Mouse (Mus musculus): ENCODE measurements around the gene Tmem45b. TPM values are rescaled to one million over a fixed set of nuclear protein-coding genes. Genes with fewer than 3 reads are reported as not detected.

The Tmem45b gene
- polyA plus RNA-seq (2012): not detected in 2 replicates

DNA sequence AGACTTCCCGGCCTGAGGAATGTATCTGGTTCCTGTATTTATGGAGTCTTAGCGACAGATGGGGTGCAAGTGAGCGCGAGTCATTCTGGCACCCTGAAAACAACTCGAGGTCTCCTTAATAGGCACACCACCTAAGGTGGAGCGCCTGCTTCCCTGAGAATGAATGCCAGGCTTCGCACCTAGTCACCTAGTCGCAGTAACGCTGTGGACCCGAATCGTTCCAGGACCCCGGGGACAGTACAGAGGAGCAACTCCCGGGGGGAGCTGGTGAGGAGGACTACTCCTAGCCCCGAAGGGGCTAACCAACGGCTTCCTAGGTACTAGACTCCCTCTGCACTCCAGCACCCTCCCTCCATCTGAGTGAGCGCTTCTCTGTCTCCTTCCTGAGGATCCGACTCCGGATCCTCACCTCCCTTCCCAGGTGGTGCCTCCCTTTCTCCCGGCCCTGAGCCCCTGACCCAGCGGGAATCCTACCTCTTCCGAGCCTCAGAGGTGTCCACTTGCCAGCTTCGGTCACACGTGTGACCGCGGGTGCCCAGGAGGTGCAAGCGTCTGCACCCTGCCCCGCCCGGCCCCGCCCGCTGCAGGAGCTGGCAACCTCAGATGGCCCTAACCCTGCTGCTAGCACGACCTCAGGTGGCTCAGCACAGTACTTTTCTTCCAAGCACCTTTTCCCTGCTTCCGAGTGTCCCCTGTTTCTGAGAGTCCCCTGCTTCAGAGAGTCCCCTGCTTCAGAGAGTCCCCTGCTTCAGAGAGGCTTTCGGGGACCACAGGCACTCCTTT lies at the start of gene Tmem45b:
Gene Tmem45b (minus strand): TSS at position 771 of the 783 bp plus-strand sequence.
- TF ChIP-seq GATA1 (IDR thresholded peaks at IDR 0.05; ENCODE audit: low read length): no peak

DNA sequence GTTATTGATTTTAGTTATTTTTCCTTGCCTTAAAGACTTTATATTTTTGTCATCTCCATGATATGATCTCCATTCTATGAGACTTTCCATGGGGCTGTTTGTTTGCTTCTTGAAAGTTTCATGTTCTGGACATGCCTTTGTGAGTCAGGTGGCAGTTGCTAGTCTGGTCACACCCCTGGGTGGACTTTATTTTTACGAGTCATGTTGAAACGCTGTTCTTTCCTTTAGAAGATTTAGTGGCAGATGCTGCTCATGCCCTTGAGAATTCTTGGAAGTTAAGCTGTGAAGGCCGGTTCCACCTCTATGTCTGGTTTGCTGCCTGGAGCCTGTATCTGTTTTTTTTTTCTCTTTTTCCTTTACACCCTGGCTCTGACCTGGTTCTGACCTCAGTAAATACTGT lies 43.9 kb upstream of the Tmem45b start:
- no peak for TF ChIP-seq GATA1 (IDR thresholded peaks at IDR 0.05; ENCODE audit: low read length)

DNA sequence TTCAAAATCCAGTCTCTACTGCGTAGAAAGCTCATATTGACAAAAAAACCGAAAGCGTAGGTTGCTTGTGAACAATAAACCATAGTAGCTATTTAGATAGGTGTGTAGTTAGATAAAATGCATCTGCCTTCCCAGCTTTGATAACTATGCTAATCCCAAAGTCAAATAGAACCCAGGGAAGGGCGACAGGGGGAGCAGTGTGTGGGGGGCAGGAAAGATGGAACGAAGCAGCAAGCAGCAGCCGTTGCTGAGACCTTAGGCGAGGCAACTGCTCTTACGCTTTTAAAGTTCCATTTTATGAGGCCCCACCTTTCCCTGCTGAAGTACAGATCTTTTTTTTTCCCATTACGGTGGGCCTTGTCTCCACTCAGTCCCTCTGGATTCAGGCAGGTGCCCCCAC lies 1.1 kb downstream of the Tmem45b start:
- TF ChIP-seq GATA1 (IDR thresholded peaks at IDR 0.05; ENCODE audit: low read length): no peak

DNA sequence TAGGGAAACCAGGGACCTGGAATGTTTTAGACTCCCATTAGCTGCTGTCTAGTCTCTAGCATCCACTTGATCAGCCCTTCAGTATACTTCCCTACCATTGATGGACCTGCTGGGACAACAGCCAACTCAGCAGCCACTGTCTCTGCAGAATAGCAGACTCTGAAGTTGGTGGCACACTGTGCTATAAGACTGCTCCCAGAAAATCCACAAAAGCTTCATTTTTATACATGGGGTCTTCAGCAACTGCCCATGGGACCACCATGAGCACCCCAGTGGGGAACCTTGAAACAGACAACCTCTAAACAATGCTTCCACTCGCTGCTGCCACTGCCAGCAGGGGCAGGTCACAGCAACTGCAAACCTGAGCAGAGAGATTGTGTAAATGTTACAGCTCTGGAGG lies 9.9 kb downstream of the Tmem45b start:
- TF ChIP-seq GATA1 (IDR thresholded peaks at IDR 0.05; ENCODE audit: low read length): no peak

DNA sequence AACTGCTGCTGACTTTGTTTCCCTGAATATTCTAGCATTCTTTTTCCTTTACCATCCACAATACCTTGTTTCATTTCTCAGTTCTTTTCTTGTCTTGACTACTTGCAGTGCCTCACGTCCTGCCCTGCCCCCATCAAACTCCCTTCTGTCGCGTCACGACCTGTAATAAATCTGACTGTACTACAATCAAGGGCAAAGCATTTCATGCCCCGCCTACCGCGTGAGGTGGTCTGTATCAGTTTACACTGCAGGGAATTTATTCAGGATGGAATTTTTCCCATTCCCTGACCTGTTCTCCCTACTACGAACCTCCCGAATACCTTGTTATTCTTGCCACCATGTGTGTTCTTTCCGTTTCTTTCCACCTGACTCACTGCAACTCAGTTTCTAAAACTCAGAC lies 12.1 kb downstream of the Tmem45b start:
- no peak for TF ChIP-seq GATA1 (IDR thresholded peaks at IDR 0.05; ENCODE audit: low read length)

DNA sequence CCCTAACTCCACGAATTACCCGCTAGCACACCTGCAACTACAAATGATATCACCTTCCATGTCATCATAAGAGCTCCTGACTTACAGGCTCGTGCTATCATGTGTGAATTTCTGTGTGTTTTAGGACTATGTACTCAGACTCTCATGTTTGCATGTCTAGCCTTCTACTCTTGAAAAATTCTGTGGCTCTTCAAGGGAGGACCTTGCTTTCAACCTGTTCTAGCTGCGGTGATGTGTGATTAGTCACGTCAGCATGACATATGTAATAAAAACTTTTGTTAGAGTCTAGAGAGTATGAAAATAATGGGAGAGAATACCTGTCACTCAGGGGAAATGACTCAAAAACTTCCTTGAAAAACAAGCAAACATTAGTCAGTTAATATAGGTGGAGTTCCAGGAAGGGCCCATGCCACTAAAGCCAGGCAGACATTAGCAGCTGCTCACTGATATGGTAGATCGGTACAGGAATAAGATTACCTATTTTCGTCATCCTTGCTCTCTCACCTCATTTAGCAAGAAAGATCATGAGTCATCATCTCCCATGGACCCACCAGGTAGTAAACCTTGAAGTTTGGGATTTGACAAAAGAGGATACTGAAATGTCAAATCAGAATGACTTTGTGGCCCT lies 15.0 kb downstream of the Tmem45b start:
- TF ChIP-seq GATA1 (IDR thresholded peaks at IDR 0.05; ENCODE audit: low read length): no peak

DNA sequence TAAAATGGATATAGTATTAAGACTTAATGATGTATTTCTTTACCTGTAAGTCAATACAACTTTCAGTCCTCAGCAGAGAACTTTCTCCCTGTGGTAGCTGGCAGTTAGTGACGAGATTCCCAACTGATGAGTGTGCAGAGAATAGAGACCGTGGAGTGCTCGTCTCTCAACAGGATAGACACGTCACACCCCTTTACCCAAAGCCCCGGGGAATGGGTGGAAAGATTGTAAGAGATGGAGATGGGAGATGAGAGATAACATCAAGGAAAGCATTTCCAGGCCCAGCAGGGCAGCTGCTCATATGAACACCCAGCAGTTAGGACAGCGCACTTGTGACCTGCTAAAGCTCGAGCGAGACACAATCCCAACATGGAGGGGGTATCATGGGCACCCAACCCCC lies 20.0 kb downstream of the Tmem45b start:
- no peak for TF ChIP-seq GATA1 (IDR thresholded peaks at IDR 0.05; ENCODE audit: low read length)

DNA sequence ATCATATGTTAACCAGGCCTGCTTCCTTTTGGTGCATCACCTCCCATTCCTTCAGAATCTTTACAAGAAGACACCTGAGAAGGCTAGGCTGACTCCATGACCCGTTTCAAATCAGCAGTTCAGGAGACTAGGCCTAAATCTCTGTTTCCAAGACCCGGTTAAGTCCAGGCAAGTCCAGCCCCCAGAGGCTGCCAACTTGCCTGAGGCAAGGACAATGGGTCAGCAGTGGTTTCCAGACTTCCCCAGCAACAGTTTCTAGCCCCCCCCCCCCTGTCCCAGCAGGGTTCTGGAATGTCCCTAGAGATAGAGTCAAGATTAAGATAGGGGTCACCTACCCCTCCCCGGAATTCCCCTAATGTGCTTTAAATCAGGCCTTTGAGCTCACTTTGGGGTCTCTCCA lies 22.8 kb downstream of the Tmem45b start:
- TF ChIP-seq GATA1 (IDR thresholded peaks at IDR 0.05; ENCODE audit: low read length): no peak

DNA sequence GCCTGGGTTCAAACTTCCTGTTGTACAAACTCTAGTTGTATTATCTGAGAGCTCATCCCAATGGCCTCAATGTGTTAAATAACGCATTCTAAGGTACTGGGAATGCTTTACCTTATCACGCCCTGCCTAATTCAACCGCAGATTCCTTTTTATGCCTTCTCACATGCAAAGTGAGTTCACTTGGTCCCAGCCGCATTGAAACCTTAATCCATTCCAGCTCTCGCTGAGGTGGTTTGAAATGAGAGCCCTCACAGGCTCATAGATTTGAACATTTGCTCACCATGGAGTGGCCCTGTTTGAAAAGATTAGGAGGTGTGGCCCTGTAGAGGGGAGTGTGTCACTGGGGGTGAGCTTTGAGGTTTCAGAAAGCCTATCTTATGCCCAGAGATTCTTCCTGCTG lies 23.9 kb downstream of the Tmem45b start:
- no peak for TF ChIP-seq GATA1 (IDR thresholded peaks at IDR 0.05; ENCODE audit: low read length)

DNA sequence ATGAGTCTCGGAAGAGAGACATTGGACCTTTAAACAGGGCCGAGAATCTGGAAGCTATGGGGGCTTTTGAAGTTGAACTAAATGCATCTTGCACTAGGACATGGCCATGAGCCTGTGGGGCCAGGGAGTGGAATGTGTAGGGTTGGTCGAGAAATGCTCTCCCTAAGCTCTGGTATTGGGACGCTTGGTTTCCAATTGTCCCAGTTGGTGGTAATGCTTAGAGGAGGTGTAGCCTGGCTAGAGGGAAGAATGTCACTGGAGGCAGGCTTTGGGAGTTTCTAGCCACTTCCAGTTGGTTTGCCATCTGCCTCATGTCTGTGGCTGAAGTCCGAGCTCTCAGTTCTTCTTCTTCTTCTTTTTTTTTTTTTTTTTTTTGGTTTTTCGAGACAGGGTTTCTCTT lies 24.9 kb downstream of the Tmem45b start:
- no peak for TF ChIP-seq GATA1 (IDR thresholded peaks at IDR 0.05; ENCODE audit: low read length)

DNA sequence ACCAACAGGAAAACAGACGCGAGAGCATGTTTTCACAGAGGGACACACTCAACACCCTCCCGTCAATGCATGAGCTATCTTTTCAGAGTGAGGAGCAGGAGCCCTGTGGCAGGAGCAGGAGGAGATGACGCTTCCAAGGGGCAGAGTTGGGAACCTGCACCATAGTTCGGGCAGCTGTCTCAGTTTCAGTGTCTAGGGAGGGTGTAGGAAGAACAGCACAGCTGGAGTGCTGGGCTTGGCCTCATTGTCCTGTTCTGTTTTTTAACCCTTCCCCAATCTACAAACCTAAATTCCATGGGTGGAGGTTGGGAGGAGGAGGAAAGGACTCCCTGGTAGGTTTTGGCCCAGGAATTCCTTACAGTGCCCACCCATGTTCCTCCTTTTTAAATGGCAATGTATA lies 25.4 kb downstream of the Tmem45b start:
- no peak for TF ChIP-seq GATA1 (IDR thresholded peaks at IDR 0.05; ENCODE audit: low read length)

DNA sequence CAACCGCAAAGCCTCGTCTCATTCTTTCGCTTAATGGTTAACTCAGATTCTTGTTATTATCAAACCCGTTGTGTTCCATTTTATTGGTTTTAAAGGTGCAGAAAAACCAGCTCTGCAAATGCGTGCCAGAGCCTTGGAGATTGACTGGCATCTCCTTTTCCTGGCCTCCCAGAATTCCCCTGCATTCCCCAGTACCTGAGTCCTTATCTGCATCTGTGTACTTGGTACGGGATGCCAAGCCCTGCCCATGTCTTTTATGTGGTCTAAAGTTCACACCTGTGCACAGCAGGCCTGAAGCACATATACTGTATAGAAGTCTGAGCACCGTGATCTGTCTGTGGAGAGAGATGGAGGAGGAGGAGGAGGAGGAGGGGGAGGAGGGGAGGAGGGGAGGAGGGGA lies 26.4 kb downstream of the Tmem45b start:
- no peak for TF ChIP-seq GATA1 (IDR thresholded peaks at IDR 0.05; ENCODE audit: low read length)

DNA sequence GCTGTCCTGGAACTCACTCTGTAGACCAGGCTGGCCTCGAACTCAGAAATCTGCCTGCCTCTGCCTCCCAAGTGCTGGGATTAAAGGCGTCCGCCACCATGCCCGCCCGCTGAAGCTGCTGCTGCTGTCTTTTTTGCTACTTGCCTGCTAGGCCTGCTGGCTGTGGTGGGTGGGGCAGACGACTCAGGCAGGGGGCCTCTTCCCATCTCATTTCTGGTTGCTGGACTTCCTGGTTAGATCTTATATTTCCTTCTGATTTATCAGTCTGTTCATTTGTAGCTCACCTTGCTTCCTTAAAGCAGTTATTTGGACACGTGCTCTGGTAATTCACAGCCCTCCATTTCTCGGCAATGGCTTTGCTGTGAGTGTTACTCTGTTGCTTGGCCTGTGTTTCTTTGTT lies 28.8 kb downstream of the Tmem45b start:
- no peak for TF ChIP-seq GATA1 (IDR thresholded peaks at IDR 0.05; ENCODE audit: low read length)

DNA sequence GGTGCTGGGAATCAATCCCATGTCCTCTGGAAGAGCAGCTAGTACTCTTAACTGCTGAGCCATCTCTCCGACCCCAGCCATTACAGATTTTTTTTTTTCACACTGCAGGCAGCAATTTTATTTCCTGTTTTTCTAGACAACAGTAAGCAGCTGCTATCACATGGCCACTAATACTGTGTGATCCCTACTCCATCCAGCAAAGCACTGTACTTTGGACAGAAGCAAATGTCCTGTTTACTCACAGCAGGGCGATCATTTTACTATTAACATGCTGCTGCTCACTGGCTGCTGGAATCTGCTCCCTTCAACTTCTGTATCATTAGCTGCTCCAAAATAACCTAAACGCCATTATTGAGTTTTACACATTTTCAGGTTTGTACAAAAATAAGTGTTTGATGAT lies 30.8 kb downstream of the Tmem45b start:
- TF ChIP-seq GATA1 (IDR thresholded peaks at IDR 0.05; ENCODE audit: low read length): no peak

DNA sequence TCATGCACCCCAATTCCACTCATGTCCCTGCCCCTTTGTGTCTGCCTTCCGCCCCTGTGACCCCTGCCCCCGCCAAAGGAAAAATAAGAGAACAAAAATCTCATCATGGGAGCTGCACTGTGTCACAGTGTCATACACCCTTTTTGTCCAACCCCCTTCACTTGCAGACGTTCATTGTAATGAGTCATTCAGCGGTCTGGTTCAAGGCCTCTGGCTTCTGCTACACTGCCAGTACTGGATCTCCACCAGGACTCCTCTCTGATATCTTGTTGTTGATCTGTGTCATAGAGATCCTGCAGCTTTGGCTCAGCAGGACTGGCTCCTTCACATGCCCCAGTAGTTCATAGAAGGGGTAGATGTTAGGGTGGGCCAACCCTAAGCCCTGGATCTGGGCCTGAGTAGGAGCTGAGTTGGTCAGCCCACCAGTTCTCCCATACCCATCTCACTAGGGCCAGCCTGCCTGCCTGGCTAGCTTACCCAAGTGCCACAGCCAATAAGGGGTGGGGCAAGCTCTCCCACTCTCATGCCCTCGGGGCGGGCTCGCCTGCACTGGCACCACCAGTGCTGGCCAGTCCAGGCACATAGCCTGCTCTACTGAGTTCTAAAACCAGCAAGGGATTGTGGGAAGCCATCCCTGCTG lies 31.8 kb downstream of the Tmem45b start:
- TF ChIP-seq GATA1 (IDR thresholded peaks at IDR 0.05; ENCODE audit: low read length): no peak

DNA sequence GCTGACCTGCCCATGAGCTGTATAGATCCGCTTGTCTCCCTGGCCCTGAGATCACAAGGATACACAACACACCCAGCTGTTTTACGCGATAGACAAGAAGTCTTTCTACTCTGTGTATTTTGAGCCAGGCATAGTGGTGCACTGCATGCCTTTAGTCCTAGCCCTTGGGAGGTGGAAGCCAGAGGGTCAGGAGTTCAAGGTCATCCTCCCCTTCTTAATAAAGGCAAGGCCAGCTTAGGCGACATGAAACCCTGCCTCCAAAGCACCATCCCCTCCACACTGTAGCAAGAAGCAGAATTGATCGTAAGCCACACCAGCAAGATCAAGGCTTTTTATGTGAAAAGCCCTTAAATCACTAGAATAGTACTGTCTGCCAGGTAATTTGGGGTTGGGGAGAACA lies 32.5 kb downstream of the Tmem45b start:
- no peak for TF ChIP-seq GATA1 (IDR thresholded peaks at IDR 0.05; ENCODE audit: low read length)

DNA sequence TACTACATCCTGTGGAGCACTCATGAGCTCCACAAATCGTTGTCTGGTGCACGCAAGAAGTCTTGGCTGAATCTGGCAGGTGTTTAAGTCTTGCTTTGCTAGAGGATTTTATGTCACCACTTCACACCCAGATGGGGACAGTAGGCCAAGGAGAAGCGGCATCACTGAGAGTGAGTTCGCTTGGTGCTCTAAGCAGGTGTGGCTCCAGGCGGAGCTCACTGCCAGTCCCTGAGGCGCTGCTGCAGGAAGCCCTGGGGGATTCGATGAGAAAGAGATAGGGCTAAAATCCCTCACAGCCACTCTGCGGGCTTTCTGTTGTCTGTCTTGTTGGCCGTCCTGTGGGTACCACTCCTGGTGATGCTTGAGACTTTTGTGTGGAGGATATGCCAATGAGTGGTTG lies 34.3 kb downstream of the Tmem45b start:
- TF ChIP-seq GATA1 (IDR thresholded peaks at IDR 0.05; ENCODE audit: low read length): no peak

Data from G1E-ER4 (cell line).